Mouse (Mus musculus) testis, adult 2 months (tissue): ENCODE results near the gene Zbbx.

Source experiments
- CTCF ChIP-seq: fragments of 200-500 bp; IDR thresholded peaks from 2 replicates; pipeline ENCODE4 v1.5.1; 2012; ENCODE audit warnings: low read depth, mild to moderate bottlenecking, inconsistent platforms, low read length, moderate library complexity; ENCODE audit not compliant: control insufficient read depth, insufficient read depth, insufficient replicate concordance
- POLR2A ChIP-seq: fragments of 200-500 bp; IDR thresholded peaks from 2 replicates; pipeline ENCODE4 v1.6.1; 2012; ENCODE audit warnings: low read depth, mild to moderate bottlenecking, inconsistent platforms, low read length, moderate library complexity; ENCODE audit not compliant: control insufficient read depth

DNA sequence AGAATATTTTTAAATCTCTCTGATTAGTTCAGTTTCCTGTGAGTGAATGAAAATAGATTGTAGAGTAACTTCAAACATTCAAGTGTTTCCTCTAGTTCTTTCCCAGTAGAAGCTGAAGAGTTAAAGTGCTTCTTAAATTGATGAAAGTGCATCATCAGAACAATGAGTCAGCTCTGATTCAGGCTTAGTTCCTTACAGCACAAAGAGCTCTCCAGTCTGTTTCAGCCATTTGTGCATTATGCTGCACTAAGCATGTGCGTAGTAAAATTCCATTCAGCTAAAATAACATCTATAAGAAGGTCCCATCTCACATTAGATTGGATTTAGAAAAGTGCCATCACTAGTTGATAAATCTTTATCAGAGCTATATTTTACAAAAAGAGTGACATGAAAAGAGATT lies 155.1 kb downstream of the Zbbx start:
- TF ChIP-seq POLR2A, result no peak
- no peak for TF ChIP-seq CTCF
